Mouse (Mus musculus): ENCODE measurements around the gene 4930596D02Rik. TPM values are rescaled to one million over a fixed set of nuclear protein-coding genes. Genes with fewer than 3 reads are reported as not detected.

Gene 4930596D02Rik
- total RNA-seq (2012; rRNA removed), result not detected in 2 replicates

- in situ Hi-C loops (cut with MboI; ENCODE audit: low sequenced_read_pairs in 2 of 2, unreplicated experiment in 2 of 2), result no loop called here
Observed at GRCm38 (mm10) chr14:35811878-35812277, at the start of gene 4930596D02Rik. 4930596D02Rik (minus strand) TSS chr14:35811978.

GRCm38 (mm10) chr14:35853254-35853653 lies 41.5 kb upstream of the 4930596D02Rik start:
- Histone ChIP-seq H3K9ac (ENCODE audit: insufficient read depth, low read depth, low read length, poor library complexity, severe bottlenecking) (no peak overlapping the region), H3K9me3 (ENCODE audit: control insufficient read depth, insufficient read depth, low read depth, low read length) (no peaks in the 10 kb centered on the region), H3K36me3 (ENCODE audit: control insufficient read depth, insufficient read depth, low read length, poor library complexity, severe bottlenecking) (no peaks in the 10 kb centered on the region), H3K4me1 (ENCODE audit: control insufficient read depth in 2 of 2, insufficient read depth in 2 of 2, low read length in 2 of 2, poor library complexity in 1 of 2) (no peaks in the 10 kb centered on the region), H3K27ac (ENCODE audit: insufficient read depth, low read depth, low read length, poor library complexity, severe bottlenecking) (no peak overlapping the region), H3K4me3 (ENCODE audit: insufficient read depth in 1 of 2, low read depth in 1 of 2, low read length in 2 of 2, poor library complexity in 1 of 2, severe bottlenecking in 1 of 2) (no peak overlapping the region)
- no peak for TF ChIP-seq ZNF384 (IDR thresholded peaks at IDR 0.05; ENCODE audit: low read depth, low read length)
- no peak for TF ChIP-seq ZC3H11A (IDR thresholded peaks at IDR 0.05; ENCODE audit: borderline replicate concordance, low read depth, low read length)
- TF ChIP-seq CHD2 (IDR thresholded peaks at IDR 0.05; ENCODE audit: low read depth, low read length), result no peak
- no peak for TF ChIP-seq HCFC1 (IDR thresholded peaks at IDR 0.05; ENCODE audit: borderline replicate concordance, insufficient read depth, low read length)
- TF ChIP-seq MAFK (IDR thresholded peaks at IDR 0.05; ENCODE audit: insufficient read depth, low read depth, low read length), result no peak
- DNase-seq (ENCODE audit: low read depth, low spot score), result no peak
- in situ Hi-C loops (cut with MboI; ENCODE audit: low sequenced_read_pairs in 2 of 2, unreplicated experiment in 2 of 2), result no loop called here

More at GRCm38 (mm10) chr14:35811878-35812277, at the start of gene 4930596D02Rik:
- no peak within 1 kb of the TSS for H3K27ac ChIP-seq (ENCODE audit: insufficient read depth, low read depth, low read length, poor library complexity, severe bottlenecking)
- DNase-seq (ENCODE audit: low read depth, low spot score), result no peak
- no peaks in the 10 kb centered on the region for H3K36me3 ChIP-seq (ENCODE audit: control insufficient read depth, insufficient read depth, low read length, poor library complexity, severe bottlenecking)
- no peak within 1 kb of the TSS for H3K4me3 ChIP-seq (ENCODE audit: insufficient read depth in 1 of 2, low read depth in 1 of 2, low read length in 2 of 2, poor library complexity in 1 of 2, severe bottlenecking in 1 of 2)
- no peak within 1 kb of the TSS for H3K9ac ChIP-seq (ENCODE audit: insufficient read depth, low read depth, low read length, poor library complexity, severe bottlenecking)
- no peak for TF ChIP-seq CHD2 (IDR thresholded peaks at IDR 0.05; ENCODE audit: low read depth, low read length)
- no peaks in the 10 kb centered on the region for H3K4me1 ChIP-seq (ENCODE audit: control insufficient read depth in 2 of 2, insufficient read depth in 2 of 2, low read length in 2 of 2, poor library complexity in 1 of 2)
- no peaks in the 10 kb centered on the region for H3K9me3 ChIP-seq (ENCODE audit: control insufficient read depth, insufficient read depth, low read depth, low read length)

GRCm38 (mm10) chr14:35845271-35845670 lies 33.5 kb upstream of the 4930596D02Rik start:
- in situ Hi-C loops (cut with MboI; ENCODE audit: low sequenced_read_pairs in 2 of 2, unreplicated experiment in 2 of 2), result no loop called here
- no peaks in the 10 kb centered on the region for H3K9me3 ChIP-seq (ENCODE audit: control insufficient read depth, insufficient read depth, low read depth, low read length)
- TF ChIP-seq ZNF384 (IDR thresholded peaks at IDR 0.05; ENCODE audit: low read depth, low read length) (no peak), HCFC1 (IDR thresholded peaks at IDR 0.05; ENCODE audit: borderline replicate concordance, insufficient read depth, low read length) (no peak), ZC3H11A (IDR thresholded peaks at IDR 0.05; ENCODE audit: borderline replicate concordance, low read depth, low read length) (no peak), CHD2 (IDR thresholded peaks at IDR 0.05; ENCODE audit: low read depth, low read length) (no peak), MAFK (IDR thresholded peaks at IDR 0.05; ENCODE audit: insufficient read depth, low read depth, low read length) (no peak)
- no peak overlapping the region for H3K9ac ChIP-seq (ENCODE audit: insufficient read depth, low read depth, low read length, poor library complexity, severe bottlenecking)
- H3K36me3 ChIP-seq (ENCODE audit: control insufficient read depth, insufficient read depth, low read length, poor library complexity, severe bottlenecking), result no peaks in the 10 kb centered on the region
- DNase-seq (ENCODE audit: low read depth, low spot score), result no peak
- no peak overlapping the region for H3K4me3 ChIP-seq (ENCODE audit: insufficient read depth in 1 of 2, low read depth in 1 of 2, low read length in 2 of 2, poor library complexity in 1 of 2, severe bottlenecking in 1 of 2)
- H3K4me1 ChIP-seq (ENCODE audit: control insufficient read depth in 2 of 2, insufficient read depth in 2 of 2, low read length in 2 of 2, poor library complexity in 1 of 2), result no peaks in the 10 kb centered on the region
- H3K27ac ChIP-seq (ENCODE audit: insufficient read depth, low read depth, low read length, poor library complexity, severe bottlenecking), result no peak overlapping the region

GRCm38 (mm10) chr14:35842111-35842721 lies 30.4 kb upstream of the 4930596D02Rik start:
- Histone ChIP-seq H3K4me3 (ENCODE audit: insufficient read depth in 1 of 2, low read depth in 1 of 2, low read length in 2 of 2, poor library complexity in 1 of 2, severe bottlenecking in 1 of 2) (no peak overlapping the region), H3K9ac (ENCODE audit: insufficient read depth, low read depth, low read length, poor library complexity, severe bottlenecking) (no peak overlapping the region), H3K27ac (ENCODE audit: insufficient read depth, low read depth, low read length, poor library complexity, severe bottlenecking) (no peak overlapping the region), H3K4me1 (ENCODE audit: control insufficient read depth in 2 of 2, insufficient read depth in 2 of 2, low read length in 2 of 2, poor library complexity in 1 of 2) (no peaks in the 10 kb centered on the region), H3K36me3 (ENCODE audit: control insufficient read depth, insufficient read depth, low read length, poor library complexity, severe bottlenecking) (no peaks in the 10 kb centered on the region), H3K9me3 (ENCODE audit: control insufficient read depth, insufficient read depth, low read depth, low read length) (no peaks in the 10 kb centered on the region)
- in situ Hi-C loops (cut with MboI; ENCODE audit: low sequenced_read_pairs in 2 of 2, unreplicated experiment in 2 of 2), result no loop called here
- TF ChIP-seq ZC3H11A (IDR thresholded peaks at IDR 0.05; ENCODE audit: borderline replicate concordance, low read depth, low read length) (no peak), HCFC1 (IDR thresholded peaks at IDR 0.05; ENCODE audit: borderline replicate concordance, insufficient read depth, low read length) (no peak), ZNF384 (IDR thresholded peaks at IDR 0.05; ENCODE audit: low read depth, low read length) (no peak), MAFK (IDR thresholded peaks at IDR 0.05; ENCODE audit: insufficient read depth, low read depth, low read length) (no peak), CHD2 (IDR thresholded peaks at IDR 0.05; ENCODE audit: low read depth, low read length) (no peak)
- DNase-seq (ENCODE audit: low read depth, low spot score), result no peak

All from ES-E14 (cell line).